Mouse (Mus musculus) erythroblast, embryonic 14.5 days (primary cell): ENCODE results near the gene Ccdc92b. TPM values are rescaled to one million over a fixed set of nuclear protein-coding genes. Genes with fewer than 3 reads are reported as not detected.
A peak's percentile ranks its signal among the peaks of the same experiment; 100 is the strongest.

Source experiments
- H3K27me3 ChIP-seq: 2 replicates; pipeline ENCODE4 v1.6.1; 2012; ENCODE audit warnings: inconsistent platforms; ENCODE audit not compliant: control insufficient read depth
- H3K36me3 ChIP-seq: 2 replicates; pipeline ENCODE4 v1.6.1; 2012; ENCODE audit warnings: mild to moderate bottlenecking, inconsistent platforms; ENCODE audit not compliant: control insufficient read depth
- H3K4me1 ChIP-seq: 2 replicates; pipeline ENCODE4 v1.6.1; 2012; ENCODE audit warnings: inconsistent platforms; ENCODE audit not compliant: control insufficient read depth
- H3K4me3 ChIP-seq: replicated peaks from 2 replicates; pipeline ENCODE3; 2012; ENCODE audit warnings: moderate library complexity, mild to moderate bottlenecking, inconsistent platforms
- H3K9me3 ChIP-seq: 2 replicates; pipeline ENCODE4 v1.6.1; 2012; ENCODE audit warnings: low read length, inconsistent platforms, mixed read lengths; ENCODE audit not compliant: control insufficient read depth
- GATA1 ChIP-seq: IDR thresholded peaks from 2 replicates; pipeline ENCODE4 v1.6.1; 2012; ENCODE audit warnings: low read length, inconsistent platforms, mixed read lengths
- TAL1 ChIP-seq: IDR thresholded peaks from 3 replicates; pipeline ENCODE4 v1.6.1; 2012; ENCODE audit warnings: low read length, inconsistent platforms, mixed read lengths
- polyA plus RNA-seq: library from polyadenylated mRNA; stranded (reverse); fragments of >175 nt; gene quantifications from 2 replicates; pipeline ENCODE4 v1.2.3, GENCODE M21; 2012

Gene Ccdc92b
- polyA plus RNA-seq, 1 experiment = 5.0 TPM

GRCm38 (mm10) chr11:74610068-74610467, 9.3 kb upstream of the Ccdc92b start:
- peaks cover 4% of the 10 kb centered on the region for H3K4me1 ChIP-seq
- peaks cover 2% of the 10 kb centered on the region; the same call in 1 of the 2 replicates for H3K9me3 ChIP-seq
- no peaks in the 10 kb centered on the region for H3K36me3 ChIP-seq
- TF ChIP-seq GATA1 (no peak), TAL1 (no peak)
- peaks cover 81% of the 10 kb centered on the region for H3K27me3 ChIP-seq
- H3K4me3 ChIP-seq = no peak overlapping the region

DNA sequence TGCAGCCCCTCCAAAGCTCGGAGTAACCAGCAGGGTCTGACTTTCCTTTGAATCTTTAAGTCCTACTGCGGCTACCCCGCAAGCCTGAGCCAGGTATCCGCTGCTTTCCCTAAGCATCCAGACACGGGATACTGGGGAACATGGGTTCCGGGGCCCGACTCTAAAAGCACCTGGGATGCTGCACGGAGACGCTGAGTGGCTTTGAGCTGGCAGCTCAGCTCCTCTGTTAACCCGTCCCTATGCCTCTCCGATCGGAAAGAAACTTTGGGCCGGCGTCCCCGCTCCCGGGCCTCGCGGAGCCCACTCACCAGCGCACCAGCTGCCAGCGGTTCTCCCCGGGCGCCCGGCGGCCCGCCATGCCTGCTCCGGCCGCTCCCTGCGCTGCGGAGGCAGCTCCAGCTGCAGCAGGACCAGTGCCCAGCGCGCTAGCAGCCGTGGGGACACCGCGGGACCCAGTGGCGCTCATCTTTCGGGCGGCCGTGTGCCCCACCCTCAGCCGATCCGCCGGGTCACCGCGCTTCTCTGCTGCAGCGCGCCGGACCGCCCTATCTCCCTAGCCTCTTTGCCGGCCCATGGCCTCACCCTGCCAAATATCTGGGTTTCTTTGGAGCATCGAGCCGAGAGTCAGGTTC, 8.7 kb upstream of the Ccdc92b start, which contains the start of gene Rap1gap2:
TSS of gene Rap1gap2 (minus strand) at position 371 of the 632 bp plus-strand sequence.
- H3K4me3 ChIP-seq = no peak within 1 kb of the TSS
- TF ChIP-seq TAL1 (no peak), GATA1 (no peak)
- no peaks in the 10 kb centered on the region for H3K36me3 ChIP-seq
- H3K27me3 ChIP-seq = peaks cover 84% of the 10 kb centered on the region
- H3K4me1 ChIP-seq = peaks cover 4% of the 10 kb centered on the region
- peaks cover 2% of the 10 kb centered on the region; the same call in 1 of the 2 replicates for H3K9me3 ChIP-seq

- peaks cover 2% of the 10 kb centered on the region; the same call in 1 of the 2 replicates for H3K9me3 ChIP-seq
- TF ChIP-seq TAL1 = no peak
- no peak for TF ChIP-seq GATA1
- H3K4me1 ChIP-seq = peaks cover 4% of the 10 kb centered on the region
- H3K4me3 ChIP-seq = no peak overlapping the region
- peaks cover 85% of the 10 kb centered on the region for H3K27me3 ChIP-seq
- H3K36me3 ChIP-seq = no peaks in the 10 kb centered on the region
Observed at GRCm38 (mm10) chr11:74611437-74611836, 8.0 kb upstream of the Ccdc92b start.

GRCm38 (mm10) chr11:74613428-74613827, 6.0 kb upstream of the Ccdc92b start:
- Histone ChIP-seq H3K4me1 (peaks cover 4% of the 10 kb centered on the region), H3K27me3 (peaks cover 95% of the 10 kb centered on the region), H3K9me3 (peaks cover 2% of the 10 kb centered on the region; the same call in 1 of the 2 replicates), H3K36me3 (no peaks in the 10 kb centered on the region), H3K4me3 (no peak overlapping the region)
- TF ChIP-seq TAL1 = no peak
- no peak for TF ChIP-seq GATA1

- Histone ChIP-seq H3K36me3 (no peaks in the 10 kb centered on the region), H3K4me3 (no peak overlapping the region), H3K4me1 (peaks cover 22% of the 10 kb centered on the region), H3K27me3 (peaks cover 94% of the 10 kb centered on the region), H3K9me3 (peaks cover 2% of the 10 kb centered on the region; the same call in 1 of the 2 replicates)
- TF ChIP-seq TAL1 = no peak
- TF ChIP-seq GATA1 = no peak
Observed at GRCm38 (mm10) chr11:74615571-74615970, 3.8 kb upstream of the Ccdc92b start.

GRCm38 (mm10) chr11:74619956-74620300, 523 bp downstream of the Ccdc92b start:
- Histone ChIP-seq H3K36me3 (peaks cover 28% of the 10 kb centered on the region), H3K27me3 (peaks cover 54% of the 10 kb centered on the region), H3K9me3 (no peaks in the 10 kb centered on the region; the same call in 1 of the 2 replicates), H3K4me3 (peak overlapping the region; percentile 77), H3K4me1 (peaks cover 61% of the 10 kb centered on the region)
- TF ChIP-seq GATA1 (no peak), TAL1 (no peak)

- Histone ChIP-seq H3K4me1 (peaks cover 68% of the 10 kb centered on the region), H3K4me3 (peak overlapping the region; percentile 77)
Observed at GRCm38 (mm10) chr11:74621974-74622669, 2.7 kb downstream of the Ccdc92b start.

GRCm38 (mm10) chr11:74623693-74624092, 4.3 kb downstream of the Ccdc92b start:
- Histone ChIP-seq H3K4me1 (peaks cover 67% of the 10 kb centered on the region), H3K4me3 (no peak overlapping the region)

More at GRCm38 (mm10) chr11:74621974-74622669, 2.7 kb downstream of the Ccdc92b start:
- peak; percentile 78 for TF ChIP-seq GATA1
- peak; percentile 80 for TF ChIP-seq TAL1
- peaks cover 39% of the 10 kb centered on the region for H3K36me3 ChIP-seq
- peaks cover 34% of the 10 kb centered on the region for H3K27me3 ChIP-seq
- no peaks in the 10 kb centered on the region; the same call in 1 of the 2 replicates for H3K9me3 ChIP-seq

GRCm38 (mm10) chr11:74625333-74625732, 5.9 kb downstream of the Ccdc92b start:
- H3K36me3 ChIP-seq = peaks cover 65% of the 10 kb centered on the region
- peaks cover 9% of the 10 kb centered on the region for H3K27me3 ChIP-seq
- no peak for TF ChIP-seq GATA1
- TF ChIP-seq TAL1 = no peak
- no peak overlapping the region for H3K4me3 ChIP-seq
- peaks cover 54% of the 10 kb centered on the region for H3K4me1 ChIP-seq
- H3K9me3 ChIP-seq = no peaks in the 10 kb centered on the region

More at GRCm38 (mm10) chr11:74623693-74624092, 4.3 kb downstream of the Ccdc92b start:
- no peak for TF ChIP-seq GATA1
- no peak for TF ChIP-seq TAL1
- H3K36me3 ChIP-seq = peaks cover 51% of the 10 kb centered on the region
- H3K9me3 ChIP-seq = no peaks in the 10 kb centered on the region; the same call in 1 of the 2 replicates
- H3K27me3 ChIP-seq = peaks cover 19% of the 10 kb centered on the region
